18 mouse cellular contexts compared by ENCODE assay signal in the genomic region with DNA sequence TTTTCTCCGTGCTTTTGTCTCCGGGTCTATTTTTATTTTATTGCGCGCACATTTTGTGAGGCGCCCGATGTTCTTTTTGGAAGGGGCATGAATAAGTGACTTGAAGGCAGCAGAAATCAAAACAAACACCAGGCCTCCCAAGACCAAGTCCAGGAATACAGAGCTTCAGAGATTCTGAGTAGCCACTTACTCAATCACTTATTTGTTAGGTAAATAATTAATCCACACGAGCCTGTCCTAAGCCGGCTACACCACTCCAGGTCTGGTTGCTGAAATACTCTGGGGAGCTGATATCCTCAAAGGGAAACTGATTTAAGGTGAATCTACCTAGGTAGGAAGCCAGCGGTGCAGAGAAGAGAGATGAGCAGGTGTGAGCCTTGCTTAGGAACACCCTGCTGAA.
A peak's percentile ranks its signal among the peaks of the same experiment; 100 is the strongest.
DNase-seq lines count a peak whose midpoint lies in the region; ATAC-seq lines count a peak whose summit lies in the region.
"Had no signal": no experiment of that assay in that cellular context is flagged by ENCODE, and none has a peak within 500 bp of the region (broad histone marks: within the 10 kb centered on the region; RNA-seq: fewer than 3 reads in every experiment).

No protein-coding gene starts in this region.

- H3K9me3 ChIP-seq in heart, embryonic 10.5 days = no peaks in the 10 kb centered on the region
- no peaks in the 10 kb centered on the region for H3K9me3 ChIP-seq in midbrain, embryonic 11.5 days (ENCODE audit: control insufficient read depth, low read length)
- H3K9me3 ChIP-seq in midbrain, embryonic 14.5 days (ENCODE audit: control insufficient read depth, low read length) = no peaks in the 10 kb centered on the region
- H3K9me3 ChIP-seq in liver, embryonic 13.5 days (replicated peaks) = no peaks in the 10 kb centered on the region
- H3K9me3 ChIP-seq: embryonic facial prominence, embryonic 10.5 days; G1E; heart, embryonic 13.5 days; limb, embryonic 15.5 days had no signal

- intact Hi-C loops in heart, postnatal 36 days (cut with DNase I) = no loop called here

- H3K4me2 ChIP-seq in midbrain, embryonic 11.5 days = no peak overlapping the region
- no peak overlapping the region for H3K4me2 ChIP-seq in midbrain, embryonic 14.5 days (ENCODE audit: low read length)
- H3K4me2 ChIP-seq in liver, embryonic 13.5 days = no peak overlapping the region
- H3K4me2 ChIP-seq: heart, embryonic 13.5 days; limb, embryonic 15.5 days had no signal

- no peak overlapping the region for H3K9ac ChIP-seq in midbrain, embryonic 11.5 days (ENCODE audit: low read length)
- H3K9ac ChIP-seq in midbrain, embryonic 14.5 days (replicated peaks; ENCODE audit: low read length) = no peak overlapping the region
- no peak overlapping the region for H3K9ac ChIP-seq in liver, embryonic 13.5 days
- H3K9ac ChIP-seq: heart, embryonic 13.5 days; limb, embryonic 15.5 days had no signal

- no peak for ATAC-seq in midbrain, embryonic 11.5 days (ENCODE audit: low FRiP score)
- ATAC-seq in midbrain, embryonic 14.5 days (ENCODE audit: low FRiP score, low TSS enrichment) = no peak
- no peak for ATAC-seq in liver, embryonic 13.5 days (ENCODE audit: low read depth)
- ATAC-seq: CD4-positive, CD25-positive, alpha-beta regulatory T cell, adult 4 months; forebrain, embryonic 14.5 days; hindbrain, embryonic 16.5 days had no signal

- H3K4me3 ChIP-seq in heart, embryonic 10.5 days = no peak overlapping the region
- H3K4me3 ChIP-seq in midbrain, embryonic 11.5 days (ENCODE audit: low read depth, low read length) = no peak overlapping the region
- H3K4me3 ChIP-seq in midbrain, embryonic 14.5 days (replicated peaks; ENCODE audit: low read depth, low read length) = no peak overlapping the region
- no peak overlapping the region for H3K4me3 ChIP-seq in liver, embryonic 13.5 days (replicated peaks)
- H3K4me3 ChIP-seq: embryonic facial prominence, embryonic 10.5 days; heart, embryonic 13.5 days; limb, embryonic 15.5 days had no signal

- 0 out of 2 replicates have a peak, but pooled peaks cover 3% of the 10 kb centered on the region for H3K27me3 ChIP-seq in heart, embryonic 10.5 days (ENCODE audit: insufficient read depth, poor library complexity, severe bottlenecking)
- no peaks in the 10 kb centered on the region; the same call in 1 of the 2 replicates for H3K27me3 ChIP-seq in midbrain, embryonic 11.5 days (ENCODE audit: control insufficient read depth, insufficient read depth, low read length)
- H3K27me3 ChIP-seq in midbrain, embryonic 14.5 days (ENCODE audit: control insufficient read depth, insufficient read depth, low read length) = no peaks in the 10 kb centered on the region
- peaks cover 33% of the 10 kb centered on the region for H3K27me3 ChIP-seq in liver, embryonic 13.5 days
- H3K27me3 ChIP-seq: limb, embryonic 15.5 days had no signal

- DNase-seq in heart, embryonic 10.5 days (ENCODE audit: low spot score) = no peak
- no peak for DNase-seq in heart, postnatal 36 days
- peak; percentile 82 for DNase-seq in midbrain, embryonic 11.5 days (ENCODE audit: low spot score, missing footprints)
- no peak for DNase-seq in midbrain, embryonic 14.5 days
- no peak for DNase-seq in liver, embryonic 13.5 days
- no peak for DNase-seq in retina, embryonic 14.5 days (ENCODE audit: low spot score)
- no peak for DNase-seq in ovary, postnatal 10 days (ENCODE audit: low spot score)
- DNase-seq in cerebellum, adult 18-20 months = no peak
- DNase-seq: adrenal gland, adult 2 months; heart, postnatal 4 days; thymus, adult 18-20 months had no signal

- no peaks in the 10 kb centered on the region for H3K36me3 ChIP-seq in heart, embryonic 10.5 days
- no peaks in the 10 kb centered on the region for H3K36me3 ChIP-seq in midbrain, embryonic 11.5 days (ENCODE audit: control insufficient read depth, insufficient read depth, low read length)
- H3K36me3 ChIP-seq in midbrain, embryonic 14.5 days (ENCODE audit: control insufficient read depth, insufficient read depth, low read length) = no peaks in the 10 kb centered on the region
- no peaks in the 10 kb centered on the region for H3K36me3 ChIP-seq in liver, embryonic 13.5 days
- H3K36me3 ChIP-seq: embryonic facial prominence, embryonic 10.5 days; G1E; heart, embryonic 13.5 days; limb, embryonic 15.5 days had no signal

- H3K4me1 ChIP-seq in heart, embryonic 10.5 days = peaks cover 27% of the 10 kb centered on the region
- H3K4me1 ChIP-seq in midbrain, embryonic 11.5 days (ENCODE audit: control insufficient read depth, insufficient read depth, low read length) = no peaks in the 10 kb centered on the region
- H3K4me1 ChIP-seq in midbrain, embryonic 14.5 days (ENCODE audit: control insufficient read depth, insufficient read depth, low read length) = no peaks in the 10 kb centered on the region
- H3K4me1 ChIP-seq in liver, embryonic 13.5 days (replicated peaks) = peaks cover 14% of the 10 kb centered on the region

- WGBS in heart, embryonic 10.5 days = 81% methylated on average over 9 of the region's 9 CpGs
- WGBS in midbrain, embryonic 11.5 days = 89% methylated on average over 9 of the region's 9 CpGs
- WGBS in midbrain, embryonic 14.5 days = 84% methylated on average over 9 of the region's 9 CpGs
- 77% methylated on average over 9 of the region's 9 CpGs for WGBS in liver, embryonic 13.5 days (ENCODE audit: insufficient replicate concordance)

- H3K27ac ChIP-seq in heart, embryonic 10.5 days = peak overlapping the region; percentile 67; the same call in 1 of the 2 replicates
- H3K27ac ChIP-seq in midbrain, embryonic 11.5 days (ENCODE audit: low read depth, low read length) = no peak overlapping the region
- H3K27ac ChIP-seq in midbrain, embryonic 14.5 days (replicated peaks; ENCODE audit: low read depth, low read length) = no peak overlapping the region
- H3K27ac ChIP-seq in liver, embryonic 13.5 days = peak overlapping the region; percentile 41; the same call in 1 of the 2 replicates
- H3K27ac ChIP-seq: heart, embryonic 13.5 days; limb, embryonic 15.5 days had no signal

Comparison
In these comparisons a context has a peak if more than half of its experiments do, and no peak if none do; other contexts are left out.
1. H3K27ac ChIP-seq: peak in heart, embryonic 10.5 days (single experiment) and liver, embryonic 13.5 days (single experiment); none in midbrain, embryonic 11.5 days (single experiment) and midbrain, embryonic 14.5 days (single experiment).